Mouse (Mus musculus): ENCODE results near the gene Icam4. TPM values are rescaled to one million over a fixed set of nuclear protein-coding genes. Genes with fewer than 3 reads are reported as not detected.

The Icam4 gene
- polyA plus RNA-seq, 1 experiment from 2014 or later, result not detected

- ATAC-seq, result no peak
- 72% methylated on average over 6 of the region's 6 CpGs for WGBS
- H3K4me2 ChIP-seq (ENCODE audit: low read length), result no peak overlapping the region
- H3K36me3 ChIP-seq (ENCODE audit: control insufficient read depth, insufficient read depth, low read length), result no peaks in the 10 kb centered on the region
- H3K4me1 ChIP-seq (ENCODE audit: control insufficient read depth, insufficient read depth, low read length), result peaks cover 30% of the 10 kb centered on the region
- peaks cover 40% of the 10 kb centered on the region for H3K27me3 ChIP-seq (ENCODE audit: control insufficient read depth, insufficient read depth, low read depth, low read length)
- H3K9me3 ChIP-seq (replicated peaks; ENCODE audit: control insufficient read depth, low read length, poor library complexity, severe bottlenecking), result no peaks in the 10 kb centered on the region
- no peak overlapping the region for H3K27ac ChIP-seq (ENCODE audit: low read length)
- H3K4me3 ChIP-seq (ENCODE audit: low read depth, low read length), result no peak overlapping the region
- H3K9ac ChIP-seq (ENCODE audit: low read depth, low read length), result no peak overlapping the region
These were observed 538 bp upstream of the Icam4 start for GRCm38 (mm10) chr9:21028560-21029110.

- H3K4me3 ChIP-seq (ENCODE audit: low read depth, low read length), result peak overlapping the region; percentile 54
- 19% methylated on average over 22 of the region's 22 CpGs for WGBS
- H3K4me2 ChIP-seq (ENCODE audit: low read length), result no peak overlapping the region
- H3K27ac ChIP-seq (ENCODE audit: low read length), result no peak overlapping the region
- H3K4me1 ChIP-seq (ENCODE audit: control insufficient read depth, insufficient read depth, low read length), result peaks cover 33% of the 10 kb centered on the region
- H3K27me3 ChIP-seq (ENCODE audit: control insufficient read depth, insufficient read depth, low read depth, low read length), result peaks cover 52% of the 10 kb centered on the region
- no peaks in the 10 kb centered on the region for H3K36me3 ChIP-seq (ENCODE audit: control insufficient read depth, insufficient read depth, low read length)
- ATAC-seq, result no peak
- H3K9ac ChIP-seq (ENCODE audit: low read depth, low read length), result no peak overlapping the region
- H3K9me3 ChIP-seq (replicated peaks; ENCODE audit: control insufficient read depth, low read length, poor library complexity, severe bottlenecking), result no peaks in the 10 kb centered on the region
These were observed 955 bp downstream of the Icam4 start for GRCm38 (mm10) chr9:21030055-21030600.

GRCm38 (mm10) chr9:21030781-21031250 is 1.6 kb downstream of the Icam4 start:
- H3K4me1 ChIP-seq (ENCODE audit: control insufficient read depth, insufficient read depth, low read length), result peaks cover 37% of the 10 kb centered on the region
- 0% methylated on average over 13 of the region's 13 CpGs for WGBS
- H3K9me3 ChIP-seq (replicated peaks; ENCODE audit: control insufficient read depth, low read length, poor library complexity, severe bottlenecking), result no peaks in the 10 kb centered on the region
- H3K9ac ChIP-seq (ENCODE audit: low read depth, low read length), result no peak overlapping the region
- H3K4me2 ChIP-seq (ENCODE audit: low read length), result peak overlapping the region; percentile 97
- H3K4me3 ChIP-seq (ENCODE audit: low read depth, low read length), result peak overlapping the region; percentile 54
- peak; percentile 41 for ATAC-seq
- peaks cover 59% of the 10 kb centered on the region for H3K27me3 ChIP-seq (ENCODE audit: control insufficient read depth, insufficient read depth, low read depth, low read length)
- H3K36me3 ChIP-seq (ENCODE audit: control insufficient read depth, insufficient read depth, low read length), result no peaks in the 10 kb centered on the region
- no peak overlapping the region; the same call in 1 of the 2 replicates for H3K27ac ChIP-seq (ENCODE audit: low read length)

- WGBS, result under 1% methylated on average over 36 of the region's 36 CpGs
- H3K27me3 ChIP-seq (ENCODE audit: control insufficient read depth, insufficient read depth, low read depth, low read length), result peaks cover 64% of the 10 kb centered on the region
- no peaks in the 10 kb centered on the region for H3K9me3 ChIP-seq (replicated peaks; ENCODE audit: control insufficient read depth, low read length, poor library complexity, severe bottlenecking)
- H3K9ac ChIP-seq (ENCODE audit: low read depth, low read length), result peak overlapping the region; percentile 76
- H3K4me2 ChIP-seq (ENCODE audit: low read length), result peak overlapping the region; percentile 97
- peak overlapping the region; percentile 64; the same call in 1 of the 2 replicates for H3K27ac ChIP-seq (ENCODE audit: low read length)
- no peaks in the 10 kb centered on the region for H3K36me3 ChIP-seq (ENCODE audit: control insufficient read depth, insufficient read depth, low read length)
- peak; percentile 71 for ATAC-seq
- peaks cover 42% of the 10 kb centered on the region for H3K4me1 ChIP-seq (ENCODE audit: control insufficient read depth, insufficient read depth, low read length)
- peak overlapping the region; percentile 54 for H3K4me3 ChIP-seq (ENCODE audit: low read depth, low read length)
These were observed 2.2 kb downstream of the Icam4 start for GRCm38 (mm10) chr9:21031251-21031895.

GRCm38 (mm10) chr9:21031896-21032351 is 2.8 kb downstream of the Icam4 start, which contains the start of gene Icam5:
Icam5 (plus strand) TSS chr9:21032073.
- H3K36me3 ChIP-seq (ENCODE audit: control insufficient read depth, insufficient read depth, low read length), result no peaks in the 10 kb centered on the region
- H3K9ac ChIP-seq (ENCODE audit: low read depth, low read length), result peak within 1 kb of the TSS; percentile 76
- H3K27me3 ChIP-seq (ENCODE audit: control insufficient read depth, insufficient read depth, low read depth, low read length), result peaks cover 70% of the 10 kb centered on the region
- WGBS, result under 1% methylated on average over 30 of the region's 35 CpGs
- peak within 1 kb of the TSS; percentile 97 for H3K4me2 ChIP-seq (ENCODE audit: low read length)
- peak within 1 kb of the TSS; percentile 54 for H3K4me3 ChIP-seq (ENCODE audit: low read depth, low read length)
- H3K9me3 ChIP-seq (replicated peaks; ENCODE audit: control insufficient read depth, low read length, poor library complexity, severe bottlenecking), result no peaks in the 10 kb centered on the region
- peak; percentile 44 for ATAC-seq
- H3K4me1 ChIP-seq (ENCODE audit: control insufficient read depth, insufficient read depth, low read length), result peaks cover 48% of the 10 kb centered on the region
- H3K27ac ChIP-seq (ENCODE audit: low read length), result peak within 1 kb of the TSS; percentile 64; the same call in 1 of the 2 replicates

GRCm38 (mm10) chr9:21032491-21032890 is 3.3 kb downstream of the Icam4 start:
- no peak for ATAC-seq
- peak overlapping the region; percentile 76; the same call in 1 of the 2 replicates for H3K9ac ChIP-seq (ENCODE audit: low read depth, low read length)
- no peaks in the 10 kb centered on the region for H3K9me3 ChIP-seq (replicated peaks; ENCODE audit: control insufficient read depth, low read length, poor library complexity, severe bottlenecking)
- H3K4me3 ChIP-seq (ENCODE audit: low read depth, low read length), result peak overlapping the region; percentile 54
- H3K27me3 ChIP-seq (ENCODE audit: control insufficient read depth, insufficient read depth, low read depth, low read length), result peaks cover 73% of the 10 kb centered on the region
- H3K27ac ChIP-seq (ENCODE audit: low read length), result no peak overlapping the region
- H3K4me2 ChIP-seq (ENCODE audit: low read length), result peak overlapping the region; percentile 97
- H3K4me1 ChIP-seq (ENCODE audit: control insufficient read depth, insufficient read depth, low read length), result peaks cover 53% of the 10 kb centered on the region
- WGBS, result 2% methylated on average over 7 of the region's 7 CpGs
- no peaks in the 10 kb centered on the region for H3K36me3 ChIP-seq (ENCODE audit: control insufficient read depth, insufficient read depth, low read length)

- no peak overlapping the region for H3K9ac ChIP-seq (ENCODE audit: low read depth, low read length)
- peaks cover 58% of the 10 kb centered on the region for H3K4me1 ChIP-seq (ENCODE audit: control insufficient read depth, insufficient read depth, low read length)
- H3K4me2 ChIP-seq (ENCODE audit: low read length), result peak overlapping the region; percentile 97
These were observed 4.0 kb downstream of the Icam4 start for GRCm38 (mm10) chr9:21033136-21033535.

GRCm38 (mm10) chr9:21034481-21035085 is 5.4 kb downstream of the Icam4 start:
- H3K27ac ChIP-seq (ENCODE audit: low read length), result no peak overlapping the region
- H3K36me3 ChIP-seq (ENCODE audit: control insufficient read depth, insufficient read depth, low read length), result no peaks in the 10 kb centered on the region
- peaks cover 59% of the 10 kb centered on the region for H3K4me1 ChIP-seq (ENCODE audit: control insufficient read depth, insufficient read depth, low read length)
- no peaks in the 10 kb centered on the region for H3K9me3 ChIP-seq (replicated peaks; ENCODE audit: control insufficient read depth, low read length, poor library complexity, severe bottlenecking)
- no peak for ATAC-seq
- H3K9ac ChIP-seq (ENCODE audit: low read depth, low read length), result no peak overlapping the region
- H3K4me2 ChIP-seq (ENCODE audit: low read length), result no peak overlapping the region; the same call in 1 of the 2 replicates
- no peak overlapping the region; the same call in 1 of the 2 replicates for H3K4me3 ChIP-seq (ENCODE audit: low read depth, low read length)
- 6% methylated on average over 17 of the region's 17 CpGs for WGBS
- peaks cover 80% of the 10 kb centered on the region for H3K27me3 ChIP-seq (ENCODE audit: control insufficient read depth, insufficient read depth, low read depth, low read length)

More at GRCm38 (mm10) chr9:21033136-21033535, 4.0 kb downstream of the Icam4 start:
- Histone ChIP-seq H3K27me3 (ENCODE audit: control insufficient read depth, insufficient read depth, low read depth, low read length) (peaks cover 79% of the 10 kb centered on the region), H3K9me3 (replicated peaks; ENCODE audit: control insufficient read depth, low read length, poor library complexity, severe bottlenecking) (no peaks in the 10 kb centered on the region), H3K4me3 (ENCODE audit: low read depth, low read length) (peak overlapping the region; percentile 54), H3K27ac (ENCODE audit: low read length) (no peak overlapping the region), H3K36me3 (ENCODE audit: control insufficient read depth, insufficient read depth, low read length) (no peaks in the 10 kb centered on the region)
- WGBS, result 1% methylated on average over 34 of the region's 34 CpGs
- no peak for ATAC-seq
